Mouse (Mus musculus) testis, postnatal 14 days (tissue): ENCODE measurements around the gene Ndufaf2.

Source experiments
- DNase-seq: peaks from one replicate; pipeline ENCODE4 v3.0.0; 2021; ENCODE audit warnings: low spot score

Gene Ndufaf2

GRCm38 (mm10) chr13:108138403-108138977 lies 19.9 kb downstream of the Ndufaf2 start:
- no peak for DNase-seq

DNA sequence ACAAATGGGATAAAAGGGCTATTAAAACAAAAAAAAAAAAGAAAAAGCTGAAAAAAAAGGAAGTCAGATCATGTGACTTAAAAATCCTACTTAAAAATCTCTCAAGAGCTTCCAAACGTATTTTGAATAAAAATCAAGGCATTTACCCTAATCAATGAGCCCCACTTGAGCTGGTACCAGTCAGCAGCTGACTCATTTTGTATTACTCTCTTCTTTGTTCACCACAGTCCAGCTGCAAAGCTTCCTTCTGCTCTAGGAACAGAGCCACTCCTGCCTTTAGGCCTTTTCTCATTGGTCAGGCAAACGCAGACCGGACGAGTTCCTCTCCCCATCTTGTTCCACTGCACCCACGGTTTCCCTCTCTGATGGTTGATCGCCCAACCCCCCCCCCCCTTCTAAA lies 22.8 kb downstream of the Ndufaf2 start:
- DNase-seq, result no peak

DNA sequence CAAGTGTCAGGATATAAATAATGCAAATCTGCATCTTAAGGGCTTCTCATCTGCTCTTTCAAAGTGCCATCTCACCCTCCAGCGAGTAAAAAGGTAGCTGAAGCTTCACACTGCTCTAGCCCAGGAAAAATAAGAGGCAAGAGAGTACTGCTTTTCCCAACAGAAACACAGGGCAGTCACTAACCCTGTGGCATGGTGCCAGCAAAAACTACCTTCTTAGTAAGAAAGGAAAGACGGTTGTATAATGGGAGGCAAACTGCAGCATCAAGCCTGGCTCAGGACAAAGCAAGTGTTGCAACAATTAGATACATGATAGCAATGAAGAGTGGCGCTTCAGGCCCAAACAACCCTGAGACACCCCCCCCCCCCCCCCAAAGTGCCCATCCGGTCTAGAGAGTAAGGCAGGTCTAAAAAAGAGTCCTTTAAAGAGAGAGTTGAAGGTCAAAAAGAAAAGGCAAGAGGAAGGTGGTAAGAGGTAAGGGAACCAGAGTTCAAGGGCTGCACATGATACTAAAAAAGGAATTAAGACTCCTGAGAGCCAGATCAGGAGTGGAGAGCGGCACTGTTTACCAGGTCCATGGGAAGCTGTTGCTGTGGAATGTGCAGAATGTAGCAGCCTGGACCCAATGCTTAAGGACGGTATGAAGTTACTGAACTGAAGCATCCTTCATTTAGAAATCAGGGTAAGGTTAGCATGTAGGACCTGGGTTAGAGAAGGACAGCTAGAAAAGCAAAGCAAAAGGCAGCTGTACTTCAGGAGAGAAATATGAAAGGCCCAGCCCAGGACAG lies 26.2 kb downstream of the Ndufaf2 start:
- DNase-seq, result peak; percentile 72

DNA sequence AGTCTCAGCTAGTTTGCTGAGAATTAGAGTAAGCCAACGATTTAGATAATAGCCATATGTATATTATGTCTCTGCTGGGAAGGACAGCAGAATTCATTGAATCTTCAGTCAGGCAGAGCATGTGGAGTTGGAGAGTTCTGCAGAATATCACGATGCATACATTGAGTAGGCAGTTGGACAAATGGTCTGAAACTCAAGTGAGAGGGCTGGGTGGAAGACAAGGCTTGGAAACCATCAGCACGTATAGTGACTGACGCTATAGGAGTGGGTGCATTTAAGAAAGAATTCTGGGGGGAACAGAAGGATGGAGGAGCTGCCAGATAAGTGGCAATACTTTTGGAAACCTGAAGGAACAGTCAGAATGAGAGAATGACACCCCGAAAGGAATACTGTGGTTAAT lies 27.7 kb downstream of the Ndufaf2 start:
- DNase-seq, result no peak

GRCm38 (mm10) chr13:108129070-108129469 lies 29.4 kb downstream of the Ndufaf2 start:
- DNase-seq, result no peak

DNA sequence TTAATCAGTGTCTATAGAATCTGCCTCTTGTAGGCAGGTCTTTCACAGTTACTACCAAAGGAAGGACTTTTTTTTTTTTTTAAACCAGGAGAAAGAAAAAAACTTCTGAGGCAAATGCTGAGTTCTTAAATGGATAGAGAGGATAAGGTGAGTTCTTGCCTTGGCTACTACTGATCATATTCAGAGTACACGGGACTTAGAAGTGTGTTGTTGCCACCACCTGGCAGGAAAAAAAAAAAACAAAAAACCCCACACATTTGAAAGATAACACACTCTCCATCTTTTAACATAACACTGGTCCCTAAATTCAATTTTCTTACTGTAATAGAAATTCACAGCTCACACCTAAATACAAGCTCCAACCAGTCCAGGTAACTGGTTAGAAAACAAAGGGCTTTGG lies 30.5 kb downstream of the Ndufaf2 start:
- DNase-seq, result no peak

- DNase-seq, result no peak
Observed at GRCm38 (mm10) chr13:108127130-108127529, 31.3 kb downstream of the Ndufaf2 start.

GRCm38 (mm10) chr13:108126246-108126645 lies 32.2 kb downstream of the Ndufaf2 start:
- no peak for DNase-seq

DNA sequence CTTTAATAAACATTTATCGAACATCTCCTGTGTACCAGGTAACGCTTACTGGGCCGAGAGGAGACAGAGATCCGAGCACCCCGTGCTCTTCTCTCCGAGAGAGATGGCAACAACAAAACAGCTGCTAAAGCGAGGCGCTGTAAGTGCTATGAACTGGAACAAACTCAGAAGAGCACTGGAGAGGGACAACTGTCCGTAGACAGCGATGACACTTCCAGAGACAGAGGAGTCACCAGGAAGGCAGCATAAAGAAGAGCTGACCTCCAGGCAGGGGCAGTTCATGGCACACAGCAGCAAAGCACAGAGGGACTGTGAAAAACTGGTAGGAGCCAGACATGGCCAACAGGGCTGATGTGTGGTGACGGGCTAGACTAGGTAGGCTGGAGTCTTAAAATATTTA lies 34.3 kb downstream of the Ndufaf2 start:
- DNase-seq, result no peak

- no peak for DNase-seq
Observed at GRCm38 (mm10) chr13:108123109-108123723, 35.2 kb downstream of the Ndufaf2 start.

- DNase-seq, result no peak
Observed at GRCm38 (mm10) chr13:108119411-108120310, 38.8 kb downstream of the Ndufaf2 start.

DNA sequence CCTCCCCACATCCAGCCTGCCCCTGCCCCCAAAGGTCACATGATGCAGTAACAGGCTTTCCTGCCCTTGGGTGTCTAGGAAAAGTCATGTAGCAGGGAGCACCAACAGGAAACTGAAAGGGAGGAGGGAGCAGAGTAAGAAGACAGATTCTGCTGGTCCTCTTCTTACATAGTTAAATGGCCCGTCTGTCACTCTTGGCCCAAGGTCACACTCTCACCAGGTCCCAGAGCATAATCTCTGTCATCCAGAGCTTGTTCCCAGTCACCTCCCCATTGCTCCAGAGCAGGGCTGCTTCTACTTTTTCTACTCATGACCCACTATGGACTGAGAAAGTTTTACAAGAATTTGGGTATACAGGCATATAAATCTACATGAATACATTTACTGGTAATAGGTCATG lies 40.2 kb downstream of the Ndufaf2 start:
- no peak for DNase-seq

- DNase-seq, result no peak
Observed at GRCm38 (mm10) chr13:108117654-108118053, 40.8 kb downstream of the Ndufaf2 start.

- no peak for DNase-seq
Observed at GRCm38 (mm10) chr13:108114257-108114656, 44.2 kb downstream of the Ndufaf2 start.

GRCm38 (mm10) chr13:108113536-108113935 lies 44.9 kb downstream of the Ndufaf2 start:
- no peak for DNase-seq

GRCm38 (mm10) chr13:108110929-108111328 lies 47.5 kb downstream of the Ndufaf2 start:
- no peak for DNase-seq

DNA sequence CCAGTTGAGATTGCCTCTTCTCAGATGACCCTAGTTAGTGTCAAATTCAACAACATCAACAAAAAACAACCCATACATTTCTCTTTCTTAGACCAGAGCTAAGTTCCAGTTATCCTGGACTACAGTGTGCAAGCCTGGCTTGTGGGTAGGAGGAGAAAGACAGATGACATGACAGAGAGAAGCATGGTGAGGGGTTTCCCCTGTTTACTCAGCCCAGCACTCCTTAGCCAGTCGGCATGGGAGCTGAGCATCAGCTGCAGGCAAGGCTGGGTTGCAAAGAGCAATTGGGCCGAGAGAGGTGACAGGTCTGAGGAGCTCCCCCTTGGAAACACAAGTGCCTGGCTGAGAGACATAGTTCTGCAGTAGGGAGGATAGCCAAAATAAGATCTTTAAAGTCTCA lies 57.7 kb downstream of the Ndufaf2 start:
- no peak for DNase-seq

DNA sequence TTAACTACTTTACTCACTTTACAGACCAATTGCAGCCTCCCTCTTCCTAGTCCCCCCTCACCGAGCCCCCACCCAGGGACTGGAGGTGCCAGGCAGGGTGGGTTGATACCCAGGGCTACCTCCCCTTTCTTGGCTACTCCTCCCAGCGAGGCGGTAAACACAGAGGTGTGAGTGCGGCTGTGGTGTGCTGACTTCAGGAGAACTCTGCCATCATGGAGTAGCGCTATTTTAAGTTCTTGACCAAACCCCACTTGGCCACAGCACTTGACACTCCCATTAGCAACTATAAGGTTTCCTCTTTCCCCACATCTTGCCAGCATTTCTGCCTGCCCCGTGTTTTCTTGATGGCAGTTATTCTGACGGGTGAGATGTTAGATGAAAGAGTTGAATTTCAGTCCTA lies 62.0 kb downstream of the Ndufaf2 start:
- DNase-seq, result no peak

DNA sequence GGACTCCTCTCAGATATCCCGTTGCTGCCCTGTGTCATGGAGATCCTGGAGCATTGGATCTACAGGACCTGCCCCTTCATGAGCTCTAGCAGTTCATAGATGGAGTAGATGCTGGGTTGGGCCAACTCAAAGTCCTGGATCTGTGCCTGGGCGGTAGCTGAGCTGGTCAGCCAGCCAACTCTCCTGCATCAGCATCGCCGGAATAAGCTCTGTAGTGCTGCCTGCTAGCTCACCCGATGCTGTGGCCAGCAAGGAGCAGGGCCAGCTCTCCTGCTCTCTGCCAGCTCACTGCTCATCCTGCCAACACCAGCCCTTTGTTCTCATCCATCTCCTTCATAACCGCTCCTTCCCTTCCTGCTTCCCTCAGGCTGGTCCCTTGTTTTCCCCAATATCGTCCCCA lies 62.8 kb downstream of the Ndufaf2 start:
- DNase-seq, result no peak

- DNase-seq, result no peak
Observed at GRCm38 (mm10) chr13:108094681-108095080, 63.7 kb downstream of the Ndufaf2 start.

DNA sequence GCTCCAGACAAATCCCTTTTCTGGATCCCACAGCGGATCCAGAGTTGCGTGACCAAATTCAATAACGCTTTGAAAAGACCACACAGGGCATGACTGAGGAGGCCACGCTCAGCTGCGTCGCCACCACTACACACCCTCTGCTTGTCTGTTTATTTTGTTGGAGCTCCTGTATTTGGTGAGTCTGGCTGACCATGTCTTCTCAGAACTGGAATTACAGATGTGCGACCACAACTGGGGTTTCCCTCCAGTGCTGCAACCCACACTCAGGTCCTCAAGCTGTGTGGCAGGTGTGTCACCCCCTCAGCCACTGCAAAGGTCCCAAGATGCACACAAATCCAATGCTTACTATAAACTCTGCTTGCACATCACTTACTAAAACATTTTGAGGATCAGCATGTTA lies 66.1 kb downstream of the Ndufaf2 start:
- no peak for DNase-seq

DNA sequence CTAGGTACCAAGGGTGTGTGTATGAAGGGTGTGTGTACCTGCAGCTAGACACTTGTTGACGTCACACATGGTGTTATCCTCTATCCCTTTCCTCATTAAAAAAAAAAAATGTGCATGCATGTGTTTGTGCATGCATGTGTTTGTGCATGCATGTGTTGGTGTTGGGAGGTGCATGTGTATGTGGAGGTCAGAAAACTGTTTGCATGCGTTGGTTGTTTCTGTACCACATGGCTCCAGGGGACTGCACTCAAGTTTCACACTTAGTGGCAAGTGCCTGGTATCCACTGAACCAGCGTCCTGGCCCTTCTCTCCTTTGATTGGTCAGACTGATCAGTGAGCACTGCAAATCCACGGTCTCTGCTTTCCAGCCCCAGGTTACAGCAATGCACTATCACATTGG lies 71.7 kb downstream of the Ndufaf2 start:
- no peak for DNase-seq
